Mouse (Mus musculus): ENCODE data around the gene Stk40. TPM values are rescaled to one million over a fixed set of nuclear protein-coding genes. Genes with fewer than 3 reads are reported as not detected.

Gene Stk40
- polyA plus RNA-seq, 1 experiment from 2014 or later = 29.6 TPM

DNA sequence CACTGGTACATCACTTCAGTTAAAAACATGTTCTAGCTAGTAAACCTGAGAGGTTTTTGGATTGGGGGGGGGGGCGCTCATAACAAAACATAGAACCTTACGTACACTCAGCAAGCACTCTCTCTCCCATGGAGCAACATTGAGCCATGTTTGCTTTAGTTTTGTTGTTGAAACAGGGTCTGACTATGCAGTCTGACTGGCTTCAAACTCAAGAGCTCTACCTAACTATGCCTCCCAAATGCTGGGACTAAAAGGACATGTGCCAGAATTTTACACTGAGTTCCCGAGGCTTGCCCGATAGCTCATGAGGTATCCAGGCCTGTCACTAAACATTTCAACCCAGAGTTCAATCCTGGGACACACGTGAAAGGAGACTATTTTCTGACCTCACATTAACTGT lies 79.3 kb downstream of the Stk40 start:
- no peak for ATAC-seq (ENCODE audit: insufficient read depth, low FRiP score)
- Histone ChIP-seq H3K9ac (ENCODE audit: low read length) (no peak overlapping the region), H3K36me3 (ENCODE audit: control insufficient read depth, insufficient read depth, low read length) (peaks cover 23% of the 10 kb centered on the region), H3K4me3 (replicated peaks; ENCODE audit: low read length) (no peak overlapping the region), H3K27ac (ENCODE audit: low read length) (no peak overlapping the region), H3K9me3 (replicated peaks; ENCODE audit: control insufficient read depth, low read length) (no peaks in the 10 kb centered on the region), H3K27me3 (ENCODE audit: control insufficient read depth, insufficient read depth, low read length) (no peaks in the 10 kb centered on the region), H3K4me1 (ENCODE audit: control insufficient read depth, insufficient read depth, low read length) (no peaks in the 10 kb centered on the region), H3K4me2 (ENCODE audit: low read depth, low read length) (no peak overlapping the region)
- 75% methylated on average over 5 of the region's 5 CpGs for WGBS

DNA sequence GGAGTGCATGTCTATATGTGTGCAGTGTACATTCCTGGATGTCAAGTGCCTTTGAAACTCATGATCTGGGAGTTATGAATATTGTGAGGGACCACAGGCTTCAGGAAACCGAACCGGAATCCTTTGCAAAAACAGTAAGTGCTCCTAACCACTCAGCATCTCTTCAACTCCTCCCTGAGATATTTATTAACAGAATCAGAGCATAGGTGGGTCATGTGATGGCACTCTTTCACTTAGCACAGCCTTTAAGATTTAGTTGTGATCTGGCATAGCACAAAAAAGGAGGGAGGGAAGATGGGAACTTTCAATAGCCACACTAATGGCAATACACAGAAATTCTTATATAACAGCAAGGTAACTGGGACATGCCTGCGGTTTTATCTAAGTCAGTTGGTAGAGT lies 83.3 kb downstream of the Stk40 start:
- H3K27ac ChIP-seq (ENCODE audit: low read length) = no peak overlapping the region
- WGBS = 86% methylated on average over 3 of the region's 3 CpGs
- no peak for ATAC-seq (ENCODE audit: insufficient read depth, low FRiP score)
- H3K4me1 ChIP-seq (ENCODE audit: control insufficient read depth, insufficient read depth, low read length) = no peaks in the 10 kb centered on the region
- H3K4me3 ChIP-seq (replicated peaks; ENCODE audit: low read length) = no peak overlapping the region
- H3K9ac ChIP-seq (ENCODE audit: low read length) = no peak overlapping the region
- H3K9me3 ChIP-seq (replicated peaks; ENCODE audit: control insufficient read depth, low read length) = no peaks in the 10 kb centered on the region
- H3K27me3 ChIP-seq (ENCODE audit: control insufficient read depth, insufficient read depth, low read length) = no peaks in the 10 kb centered on the region
- H3K36me3 ChIP-seq (ENCODE audit: control insufficient read depth, insufficient read depth, low read length) = peaks cover 3% of the 10 kb centered on the region
- no peak overlapping the region for H3K4me2 ChIP-seq (ENCODE audit: low read depth, low read length)

Other genes with a start within 250 kb of the Stk40 start
- 1.3 and 2.1 TPM in 2 replicates for gene Csf3r, start 79.4 kb upstream of the Stk40 start, polyA plus RNA-seq (2015; fragmentation: Nextera tagmentation; extraction: Ambion mirVana)
- 114 and 131 TPM in 2 replicates for gene Mrps15, start 57.0 kb upstream of the Stk40 start, polyA plus RNA-seq (2015; fragmentation: Nextera tagmentation; extraction: Ambion mirVana)
- 10.1 and 12.5 TPM in 2 replicates for gene Oscp1, start 45.4 kb upstream of the Stk40 start, polyA plus RNA-seq (2015; fragmentation: Nextera tagmentation; extraction: Ambion mirVana)
- gene Lsm10, start 7.3 kb upstream of the Stk40 start, polyA plus RNA-seq (2015; fragmentation: Nextera tagmentation; extraction: Ambion mirVana) = 49.4 and 52.4 TPM in 2 replicates
- gene Eva1b, start 43.8 kb downstream of the Stk40 start, polyA plus RNA-seq (2015; fragmentation: Nextera tagmentation; extraction: Ambion mirVana) = 46.4 and 49.7 TPM in 2 replicates
- 7.3 and 8.6 TPM in 2 replicates for gene Sh3d21, start 59.5 kb downstream of the Stk40 start, polyA plus RNA-seq (2015; fragmentation: Nextera tagmentation; extraction: Ambion mirVana)
- gene Thrap3, start 98.8 kb downstream of the Stk40 start, polyA plus RNA-seq (2015; fragmentation: Nextera tagmentation; extraction: Ambion mirVana) = 164 and 176 TPM in 2 replicates
- gene Map7d1, start 152.4 kb downstream of the Stk40 start, polyA plus RNA-seq (2015; fragmentation: Nextera tagmentation; extraction: Ambion mirVana) = 14.4 and 20.0 TPM in 2 replicates
- gene Trappc3, start 158.4 kb downstream of the Stk40 start, polyA plus RNA-seq (2015; fragmentation: Nextera tagmentation; extraction: Ambion mirVana) = 97.2 and 103 TPM in 2 replicates
- 7.6 and 11.1 TPM in 2 replicates for gene Col8a2, start 182.8 kb downstream of the Stk40 start, polyA plus RNA-seq (2015; fragmentation: Nextera tagmentation; extraction: Ambion mirVana)
- 55.5 and 55.6 TPM in 2 replicates for gene Adprhl2, start 217.7 kb downstream of the Stk40 start, polyA plus RNA-seq (2015; fragmentation: Nextera tagmentation; extraction: Ambion mirVana)
- gene Tekt2, start 221.7 kb downstream of the Stk40 start, polyA plus RNA-seq (2015; fragmentation: Nextera tagmentation; extraction: Ambion mirVana) = 7.9 and 8.0 TPM in 2 replicates